Mouse (Mus musculus): ENCODE data around the gene Dusp8. TPM values are rescaled to one million over a fixed set of nuclear protein-coding genes. Genes with fewer than 3 reads are reported as not detected.
A peak's percentile ranks its signal among the peaks of the same experiment; 100 is the strongest.

Gene Dusp8
- polyA plus RNA-seq, 1 experiment from 2014 or later: 5.5 TPM

DNA sequence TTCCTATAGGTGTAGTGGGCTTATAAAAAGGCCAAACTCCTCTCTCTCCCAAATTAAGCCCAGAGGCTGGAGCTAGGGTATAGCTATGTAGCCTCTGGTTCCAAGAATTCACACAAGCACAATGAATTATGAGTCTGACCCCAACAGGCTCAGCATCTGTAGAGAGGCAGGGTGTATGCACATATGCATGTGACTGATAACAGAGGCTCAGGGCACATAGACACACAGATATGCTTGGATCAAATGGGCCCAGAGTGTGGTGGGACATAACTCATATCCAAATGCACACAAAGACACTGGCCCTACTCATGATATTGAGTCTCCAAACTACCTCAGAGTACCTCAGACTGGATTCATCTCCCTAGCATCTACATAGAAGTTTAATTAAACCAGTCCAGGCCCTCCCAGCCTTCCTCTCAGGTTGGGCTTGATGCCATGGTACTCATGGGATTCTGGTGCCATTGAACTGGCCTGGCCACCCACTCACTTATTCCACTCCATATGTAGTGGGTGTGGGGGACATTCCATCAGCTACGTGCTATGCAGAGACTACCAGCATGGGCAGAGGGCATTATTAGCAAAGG is 8.5 kb downstream of the Dusp8 start:
- no peak for ATAC-seq
- Histone ChIP-seq H3K9ac (replicated peaks; ENCODE audit: low read depth) (no peak overlapping the region), H3K4me3 (ENCODE audit: low read depth, low read length) (no peak overlapping the region), H3K9me3 (ENCODE audit: low read length) (no peaks in the 10 kb centered on the region), H3K27ac (ENCODE audit: low read length) (no peak overlapping the region), H3K36me3 (ENCODE audit: insufficient read depth, low read length) (no peaks in the 10 kb centered on the region), H3K4me2 (replicated peaks; ENCODE audit: low read depth, low read length) (no peak overlapping the region), H3K4me1 (ENCODE audit: insufficient read depth, low read depth, low read length) (peaks cover 11% of the 10 kb centered on the region), H3K27me3 (replicated peaks; ENCODE audit: insufficient read depth, low read length) (peaks cover 20% of the 10 kb centered on the region; the same call in 1 of the 2 replicates)
- no peak for TF ChIP-seq EP300 (IDR thresholded peaks at IDR 0.05)
- no peak for TF ChIP-seq CTCF (IDR thresholded peaks at IDR 0.05)
- 70% methylated on average over 1 of the region's 1 CpGs for WGBS
- DNase-seq (ENCODE audit: low spot score): no peak

DNA sequence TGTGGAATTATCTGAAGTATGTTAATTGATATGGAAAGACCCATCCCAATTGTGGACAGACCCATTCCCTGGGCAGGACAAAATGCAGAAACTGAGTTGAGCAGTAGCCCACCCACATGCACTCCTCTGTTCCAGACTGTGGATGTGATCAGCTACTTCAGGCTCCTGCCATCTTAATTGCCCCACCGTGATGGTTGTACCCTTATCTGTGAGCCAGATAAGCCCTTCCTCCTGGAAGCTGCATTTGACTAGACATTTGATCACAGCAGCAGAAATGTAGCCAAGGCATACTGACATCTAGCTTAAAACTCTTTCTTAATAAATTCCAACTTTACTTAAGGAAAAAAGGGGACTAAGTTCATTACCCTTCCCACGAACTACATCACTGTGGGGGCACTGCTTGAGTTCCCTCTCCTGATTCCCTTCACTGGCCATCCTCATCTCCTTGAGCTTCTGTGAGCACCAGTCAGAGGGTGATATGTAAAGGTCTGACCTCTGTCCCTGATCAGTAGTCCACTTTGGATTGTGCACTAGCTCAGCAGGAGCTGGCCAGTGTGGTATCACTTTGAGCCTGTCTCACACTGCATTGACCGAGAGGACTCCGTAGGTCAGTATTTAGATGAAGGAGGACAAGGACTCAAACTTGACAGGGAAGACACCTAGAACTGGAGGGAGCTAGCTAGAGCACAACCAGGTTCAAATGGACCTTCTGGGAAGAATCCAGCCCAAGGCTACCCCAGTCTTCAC is 9.3 kb downstream of the Dusp8 start:
- Histone ChIP-seq H3K9me3 (ENCODE audit: low read length) (no peaks in the 10 kb centered on the region), H3K27ac (ENCODE audit: low read length) (no peak overlapping the region), H3K4me2 (replicated peaks; ENCODE audit: low read depth, low read length) (no peak overlapping the region), H3K9ac (replicated peaks; ENCODE audit: low read depth) (no peak overlapping the region), H3K4me3 (ENCODE audit: low read depth, low read length) (no peak overlapping the region), H3K4me1 (ENCODE audit: insufficient read depth, low read depth, low read length) (peaks cover 11% of the 10 kb centered on the region), H3K27me3 (replicated peaks; ENCODE audit: insufficient read depth, low read length) (peaks cover 18% of the 10 kb centered on the region; the same call in 1 of the 2 replicates), H3K36me3 (ENCODE audit: insufficient read depth, low read length) (no peaks in the 10 kb centered on the region)
- TF ChIP-seq CTCF (IDR thresholded peaks at IDR 0.05) (no peak), EP300 (IDR thresholded peaks at IDR 0.05) (no peak)
- no peak for DNase-seq (ENCODE audit: low spot score)
- WGBS: 76% methylated on average over 4 of the region's 4 CpGs
- no peak for ATAC-seq

DNA sequence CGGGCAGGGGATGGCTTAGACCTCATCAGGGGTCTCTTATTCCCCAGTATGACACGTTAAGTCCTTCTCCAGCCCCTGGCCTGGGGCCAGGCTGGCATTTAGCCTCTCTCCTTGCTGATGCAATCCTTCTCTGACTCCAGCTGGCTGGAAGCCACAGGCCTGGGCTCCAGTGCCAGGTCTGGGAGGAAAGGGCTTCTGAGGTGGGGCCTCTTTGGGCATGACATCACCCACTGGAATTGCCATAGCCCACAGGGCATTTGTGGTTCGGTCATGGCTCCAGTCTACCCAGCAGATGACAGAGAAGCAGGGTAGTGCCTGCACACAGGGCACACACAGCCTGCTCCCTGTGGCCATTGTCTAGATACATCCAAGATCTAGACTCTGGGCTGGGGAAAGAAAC is 10.8 kb downstream of the Dusp8 start:
- Histone ChIP-seq H3K4me2 (replicated peaks; ENCODE audit: low read depth, low read length) (no peak overlapping the region), H3K9me3 (ENCODE audit: low read length) (no peaks in the 10 kb centered on the region), H3K4me1 (ENCODE audit: insufficient read depth, low read depth, low read length) (peaks cover 11% of the 10 kb centered on the region), H3K27ac (ENCODE audit: low read length) (no peak overlapping the region), H3K36me3 (ENCODE audit: insufficient read depth, low read length) (no peaks in the 10 kb centered on the region), H3K4me3 (ENCODE audit: low read depth, low read length) (no peak overlapping the region), H3K27me3 (replicated peaks; ENCODE audit: insufficient read depth, low read length) (peaks cover 22% of the 10 kb centered on the region; the same call in 1 of the 2 replicates), H3K9ac (replicated peaks; ENCODE audit: low read depth) (no peak overlapping the region)
- ATAC-seq (peak; percentile 78), DNase-seq (ENCODE audit: low spot score) (peak; percentile 88)
- 26% methylated on average over 3 of the region's 3 CpGs for WGBS
- no peak for TF ChIP-seq EP300 (IDR thresholded peaks at IDR 0.05)
- TF ChIP-seq CTCF (IDR thresholded peaks at IDR 0.05): no peak

DNA sequence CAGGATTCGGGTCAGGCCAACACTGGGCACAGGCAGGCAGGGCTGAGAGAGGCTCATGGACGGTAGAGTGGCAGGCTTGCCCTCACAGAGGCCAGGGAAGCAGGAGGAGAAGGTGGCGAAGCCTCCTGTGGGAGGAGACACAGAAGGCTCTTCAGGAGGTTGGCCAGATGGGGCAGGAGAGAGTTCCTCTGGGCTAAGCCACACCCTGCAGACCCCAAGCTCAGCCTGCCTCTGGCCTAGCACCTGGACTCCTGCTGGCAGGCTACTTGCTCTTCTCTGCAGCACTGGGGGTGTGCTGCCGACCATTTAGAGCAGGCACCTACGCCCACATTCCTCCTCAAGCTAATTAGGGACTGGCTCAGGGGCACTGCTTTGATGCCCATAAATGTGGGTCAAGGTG is 11.2 kb downstream of the Dusp8 start:
- H3K9me3 ChIP-seq (ENCODE audit: low read length): no peaks in the 10 kb centered on the region
- H3K4me2 ChIP-seq (replicated peaks; ENCODE audit: low read depth, low read length): no peak overlapping the region
- no peak overlapping the region for H3K27ac ChIP-seq (ENCODE audit: low read length)
- no peak overlapping the region for H3K9ac ChIP-seq (replicated peaks; ENCODE audit: low read depth)
- WGBS: 24% methylated on average over 5 of the region's 5 CpGs
- H3K36me3 ChIP-seq (ENCODE audit: insufficient read depth, low read length): no peaks in the 10 kb centered on the region
- H3K4me1 ChIP-seq (ENCODE audit: insufficient read depth, low read depth, low read length): peaks cover 11% of the 10 kb centered on the region
- TF ChIP-seq EP300 (IDR thresholded peaks at IDR 0.05) (no peak), CTCF (IDR thresholded peaks at IDR 0.05) (no peak; the same call in 1 of the 2 replicates)
- ATAC-seq: peak; percentile 53
- DNase-seq (ENCODE audit: low spot score): peak; percentile 51
- H3K27me3 ChIP-seq (replicated peaks; ENCODE audit: insufficient read depth, low read length): peaks cover 22% of the 10 kb centered on the region; the same call in 1 of the 2 replicates
- no peak overlapping the region for H3K4me3 ChIP-seq (ENCODE audit: low read depth, low read length)

DNA sequence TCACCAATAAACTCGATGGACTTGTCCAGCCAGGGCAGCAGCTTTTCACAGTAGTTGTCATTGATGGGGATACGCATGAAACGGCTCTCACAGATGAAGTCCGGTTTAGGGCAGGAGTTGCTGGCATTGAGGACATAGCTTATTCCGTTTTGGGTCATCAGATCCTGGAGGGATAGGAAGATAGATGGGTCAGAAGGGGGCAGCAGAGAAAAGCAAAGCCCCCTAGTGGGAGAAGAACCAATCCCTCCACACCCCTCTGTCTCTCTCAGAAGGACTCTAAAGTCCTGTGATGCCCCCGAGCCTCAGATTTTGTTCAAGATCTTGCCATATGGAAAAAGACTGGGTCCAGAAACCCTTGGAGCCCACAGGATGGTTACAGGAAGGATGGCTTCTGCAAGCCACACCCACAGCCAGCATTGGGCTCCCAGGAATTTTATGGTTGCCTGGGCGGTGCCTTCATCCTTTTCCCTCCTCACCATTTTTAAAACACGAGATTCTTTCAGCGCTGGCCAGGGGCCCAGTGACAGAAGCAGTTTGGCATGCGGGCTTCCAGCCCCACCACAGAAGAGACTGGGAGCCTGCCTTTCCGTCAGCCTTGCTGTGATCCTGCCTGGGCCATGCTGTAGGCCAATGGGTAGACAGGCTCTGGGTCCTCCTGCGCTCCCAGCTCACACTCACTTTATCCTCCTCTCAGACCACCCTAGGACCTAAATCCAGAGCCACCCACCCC is 11.9 kb downstream of the Dusp8 start:
- Histone ChIP-seq H3K4me1 (ENCODE audit: insufficient read depth, low read depth, low read length) (peaks cover 11% of the 10 kb centered on the region), H3K36me3 (ENCODE audit: insufficient read depth, low read length) (no peaks in the 10 kb centered on the region), H3K27ac (ENCODE audit: low read length) (no peak overlapping the region), H3K9me3 (ENCODE audit: low read length) (no peaks in the 10 kb centered on the region), H3K4me2 (replicated peaks; ENCODE audit: low read depth, low read length) (no peak overlapping the region), H3K9ac (replicated peaks; ENCODE audit: low read depth) (no peak overlapping the region), H3K27me3 (replicated peaks; ENCODE audit: insufficient read depth, low read length) (peaks cover 22% of the 10 kb centered on the region; the same call in 1 of the 2 replicates), H3K4me3 (ENCODE audit: low read depth, low read length) (no peak overlapping the region)
- peak; percentile 42 for ATAC-seq
- TF ChIP-seq EP300 (IDR thresholded peaks at IDR 0.05) (no peak), CTCF (IDR thresholded peaks at IDR 0.05) (peak; percentile 30)
- peak; percentile 58 for DNase-seq (ENCODE audit: low spot score)
- 35% methylated on average over 12 of the region's 12 CpGs for WGBS

DNA sequence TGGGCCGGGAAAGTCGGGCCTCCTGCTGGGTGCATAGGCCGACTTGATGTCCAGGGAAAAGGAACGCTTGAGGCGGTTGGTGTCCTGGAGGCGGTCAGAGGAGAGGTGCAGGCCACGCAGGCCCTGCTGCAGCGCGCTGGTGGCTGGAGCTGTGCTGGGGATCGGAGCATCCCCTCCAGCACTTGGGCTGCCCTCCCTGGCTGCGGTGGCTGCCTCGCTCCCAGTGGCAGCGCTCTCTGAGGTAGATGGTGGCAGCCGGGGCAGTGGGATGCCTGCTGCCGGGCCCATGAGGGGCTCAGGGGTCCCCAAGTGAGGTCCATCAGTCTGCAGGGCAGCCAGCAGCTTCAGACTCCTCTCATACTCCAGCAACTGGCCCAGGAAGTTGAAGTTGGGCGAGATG is 13.0 kb downstream of the Dusp8 start:
- WGBS: 64% methylated on average over 11 of the region's 16 CpGs
- Histone ChIP-seq H3K36me3 (ENCODE audit: insufficient read depth, low read length) (no peaks in the 10 kb centered on the region), H3K4me2 (replicated peaks; ENCODE audit: low read depth, low read length) (no peak overlapping the region), H3K4me3 (ENCODE audit: low read depth, low read length) (no peak overlapping the region), H3K9me3 (ENCODE audit: low read length) (no peaks in the 10 kb centered on the region), H3K9ac (replicated peaks; ENCODE audit: low read depth) (no peak overlapping the region), H3K27ac (ENCODE audit: low read length) (no peak overlapping the region), H3K4me1 (ENCODE audit: insufficient read depth, low read depth, low read length) (peaks cover 11% of the 10 kb centered on the region), H3K27me3 (replicated peaks; ENCODE audit: insufficient read depth, low read length) (peaks cover 22% of the 10 kb centered on the region; the same call in 1 of the 2 replicates)
- no peak for TF ChIP-seq CTCF (IDR thresholded peaks at IDR 0.05)
- TF ChIP-seq EP300 (IDR thresholded peaks at IDR 0.05): no peak
- ATAC-seq: no peak
- DNase-seq (ENCODE audit: low spot score): no peak

Data from lung, postnatal 0 days (tissue).